Mouse (Mus musculus) B cell, adult (primary cell): Measurements from ENCODE around the gene Faap24. TPM values are rescaled to one million over a fixed set of nuclear protein-coding genes. Genes with fewer than 3 reads are reported as not detected.

Experiments
- total RNA-seq: library from RNA; stranded (reverse); gene quantifications from 4 replicates; pipeline ENCODE4 v1.2.4, GENCODE M21; 2023; ENCODE audit not compliant: inconsistent age

Faap24 gene
- 12.2 to 12.5 TPM (median 12.4 TPM) in 4 replicates for total RNA-seq

GRCm38 (mm10) chr7:35396542-35397168 lies at the start of gene Faap24, which contains the start of gene Cep89:
Gene Faap24, minus strand, starts transcription at chr7:35396836.
Gene Cep89, plus strand, starts transcription at chr7:35397035.

Other genes with a start within 250 kb of the Faap24 start
- gene Slc7a10, start 210.5 kb downstream of the Faap24 start, total RNA-seq = not detected in 4 replicates
- gene Lrp3, start 181.3 kb downstream of the Faap24 start, total RNA-seq = not detected in 4 replicates
- gene Gpatch1, start 78.4 kb downstream of the Faap24 start, total RNA-seq = 15.5 to 22.8 TPM (median 19.9 TPM) in 4 replicates
- gene Rhpn2, start 62.7 kb downstream of the Faap24 start, total RNA-seq = 0.18 to 1.1 TPM (median 0.55 TPM) in 3 of 4 replicates, not detected in the other
- 25.0 to 39.3 TPM (median 32.5 TPM) in 4 replicates for gene Cep89, start 199 bp upstream of the Faap24 start, total RNA-seq
- not detected in 4 replicates for gene Slc7a9, start 52.0 kb upstream of the Faap24 start, total RNA-seq
- gene Tdrd12, start 140.9 kb upstream of the Faap24 start, total RNA-seq = not detected in 4 replicates
- 24.6 to 30.0 TPM (median 26.6 TPM) in 4 replicates for gene Nudt19, start 159.5 kb upstream of the Faap24 start, total RNA-seq
- 0.06 to 0.21 TPM (median 0.13 TPM) in 3 of 4 replicates, not detected in the other for gene Rgs9bp, start 188.7 kb upstream of the Faap24 start, total RNA-seq
- gene Ankrd27, start 189.4 kb upstream of the Faap24 start, total RNA-seq = 32.4 to 43.0 TPM (median 34.7 TPM) in 4 replicates